Mouse (Mus musculus) MN1 (cell line): Measurements from ENCODE around the gene E130308A19Rik.
"Not testable (repeated sequence)": the region's sequence is repeated elsewhere in the genome, so short reads cannot be mapped to it uniquely, and the experiment has no call there.

Source experiments
- DNase-seq: peaks from one replicate; pipeline ENCODE4 v3.0.0-alpha.2; 2016; ENCODE audit warnings: low spot score

The E130308A19Rik gene

GRCm38 (mm10) chr4:59785412-59785811 is 159.4 kb downstream of the E130308A19Rik start:
- no peak for DNase-seq

DNA sequence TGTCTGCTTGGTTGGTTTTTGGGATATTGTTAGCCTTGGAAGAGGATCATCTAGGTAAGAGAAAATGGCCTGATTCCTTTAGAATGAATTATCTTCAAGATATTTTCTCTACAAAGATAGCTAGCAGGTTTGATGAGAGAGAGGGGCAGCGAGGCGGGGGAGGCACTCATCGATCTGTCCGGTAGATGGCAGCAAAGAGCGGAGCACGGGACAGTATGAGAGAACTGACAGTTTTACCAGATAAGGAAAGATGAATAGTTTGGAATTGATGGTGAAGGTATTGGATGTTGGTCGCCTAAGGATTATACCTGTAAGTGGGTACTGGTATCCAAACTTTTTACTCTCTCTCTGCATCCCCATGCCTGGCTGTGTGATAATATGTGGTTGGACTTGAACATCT is 160.7 kb downstream of the E130308A19Rik start:
- peak; percentile 56 for DNase-seq

GRCm38 (mm10) chr4:59787126-59787525 is 161.1 kb downstream of the E130308A19Rik start:
- no peak for DNase-seq

DNA sequence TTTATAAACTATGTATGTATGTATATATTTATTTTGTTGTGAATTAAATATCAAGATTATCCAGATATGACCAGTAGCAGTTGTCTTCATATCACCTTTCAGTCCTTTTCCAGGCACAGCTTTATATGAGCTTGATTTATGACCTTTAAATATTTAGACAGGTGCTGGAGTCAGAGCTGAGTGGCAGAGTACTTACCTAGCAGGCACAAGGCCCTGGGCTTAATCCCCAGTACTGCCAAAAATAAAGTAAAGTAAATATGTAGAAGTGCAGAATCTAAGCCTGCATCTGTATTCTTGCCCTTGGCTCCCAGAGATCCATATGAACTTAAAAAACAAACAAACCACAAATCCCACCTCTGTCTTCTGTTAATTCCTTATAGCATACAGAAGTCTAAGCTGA is 163.0 kb downstream of the E130308A19Rik start:
- no peak for DNase-seq

DNA sequence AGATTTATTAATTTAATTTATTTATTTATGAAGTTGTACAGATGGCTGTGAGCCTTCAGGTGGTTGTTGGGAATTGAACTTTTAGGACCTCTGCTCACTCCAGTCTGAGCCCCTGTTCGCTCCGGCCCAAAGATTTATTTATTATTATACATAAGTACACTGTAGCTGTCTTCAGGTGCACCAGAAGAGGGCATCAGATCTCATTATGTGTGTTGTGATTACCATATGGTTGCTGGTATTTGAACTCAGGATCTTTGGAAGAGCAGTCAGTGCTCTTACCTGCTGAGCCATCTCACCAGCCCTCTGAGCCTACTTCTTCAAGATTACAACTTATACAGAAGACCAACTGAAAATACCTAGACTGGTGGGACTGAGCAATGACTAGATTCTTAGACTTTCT is 167.6 kb downstream of the E130308A19Rik start:
- DNase-seq, result not testable (repeated sequence)

DNA sequence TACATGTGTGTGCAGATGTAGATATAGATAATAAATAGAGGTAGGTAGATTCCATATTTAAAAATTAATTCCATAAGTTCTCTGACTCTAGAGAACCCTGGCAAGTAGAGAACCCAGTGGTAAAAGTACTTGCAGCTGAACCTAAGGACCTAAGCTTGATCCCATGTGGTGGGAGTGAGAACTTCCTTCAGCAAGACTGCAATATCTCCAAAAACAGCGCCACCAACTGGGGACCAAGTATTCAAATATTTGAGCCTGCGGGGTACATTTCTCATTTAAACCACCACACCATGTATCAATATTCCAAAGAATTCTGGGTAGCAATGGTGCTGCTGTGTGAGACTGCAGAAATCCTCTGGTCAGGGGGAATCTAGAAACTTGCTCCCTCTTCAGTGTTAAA is 168.1 kb downstream of the E130308A19Rik start:
- no peak for DNase-seq

DNA sequence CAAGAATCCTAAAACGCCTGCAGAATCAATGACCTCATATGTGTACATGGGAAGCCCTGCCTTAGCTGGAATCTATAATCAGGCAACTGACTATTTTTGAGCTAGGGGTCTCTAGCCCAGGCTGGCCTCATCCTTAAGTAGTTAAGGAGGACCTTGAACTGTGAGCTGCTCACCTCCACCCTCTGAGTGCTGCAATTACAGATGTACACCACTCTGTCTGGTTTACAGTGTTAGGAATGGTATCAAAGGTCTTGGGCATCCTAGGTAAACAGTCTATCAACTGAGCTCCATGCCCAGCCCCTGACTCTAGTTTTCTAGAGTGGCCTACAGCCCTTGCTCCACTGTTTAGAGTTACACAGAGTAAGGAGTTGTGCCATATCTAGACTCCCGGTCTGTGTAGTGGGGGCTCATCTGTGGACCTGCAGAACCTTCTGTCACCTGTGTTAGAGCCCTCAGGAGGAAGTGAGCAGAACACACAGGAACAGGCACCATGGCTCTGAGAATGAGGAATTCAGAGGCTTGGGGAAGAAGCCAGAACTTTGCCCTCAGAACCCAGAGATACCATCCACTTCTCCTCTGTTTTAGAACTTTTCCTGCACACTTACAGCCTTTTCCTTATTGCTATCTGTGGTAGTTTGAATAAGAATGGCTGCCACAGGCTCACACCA is 169.9 kb downstream of the E130308A19Rik start:
- no peak for DNase-seq

DNA sequence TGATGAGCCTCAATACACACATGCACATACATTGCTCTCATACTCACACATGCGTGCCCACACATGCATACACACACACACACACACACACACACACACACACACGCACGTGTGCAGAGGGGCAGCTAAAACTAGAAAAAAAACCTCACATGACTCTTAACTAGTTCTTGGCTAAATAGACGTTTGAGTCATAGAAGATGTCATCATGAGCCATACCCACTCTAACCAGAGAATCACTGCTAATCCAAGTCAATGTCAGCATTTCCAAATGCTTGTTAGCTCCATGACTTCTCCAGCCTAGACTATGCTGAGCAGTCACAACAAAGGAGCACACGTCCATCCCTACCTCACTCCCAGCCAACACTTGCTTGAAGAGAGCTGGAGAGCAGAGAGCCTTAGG is 174.2 kb downstream of the E130308A19Rik start:
- no peak for DNase-seq

DNA sequence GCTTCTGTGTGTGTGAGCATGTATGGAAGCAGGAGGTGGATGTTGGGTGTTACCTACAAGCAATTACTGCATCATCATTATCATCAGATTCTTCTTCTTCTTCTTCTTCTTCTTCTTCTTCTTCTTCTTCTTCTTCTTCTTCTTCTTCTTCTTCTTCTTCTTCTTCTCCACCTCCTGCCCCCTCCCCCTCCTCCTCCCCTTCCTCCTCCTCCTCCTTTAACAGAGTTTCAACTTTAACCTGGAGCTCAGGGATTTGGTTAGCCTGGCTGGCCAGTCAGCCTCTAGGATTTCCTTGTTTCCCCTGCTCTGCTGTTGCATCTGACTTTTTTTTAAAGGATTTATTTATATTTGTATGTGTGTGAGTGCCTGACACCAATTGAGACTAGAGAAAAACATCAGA is 175.5 kb downstream of the E130308A19Rik start, which contains the start of gene Inip:
TSS of gene Inip (minus strand) at position 101 of the 400 bp plus-strand sequence.
- DNase-seq, result no peak

GRCm38 (mm10) chr4:59802107-59802506 is 176.1 kb downstream of the E130308A19Rik start:
- DNase-seq, result no peak

GRCm38 (mm10) chr4:59802792-59803191 is 176.8 kb downstream of the E130308A19Rik start:
- DNase-seq, result no peak

DNA sequence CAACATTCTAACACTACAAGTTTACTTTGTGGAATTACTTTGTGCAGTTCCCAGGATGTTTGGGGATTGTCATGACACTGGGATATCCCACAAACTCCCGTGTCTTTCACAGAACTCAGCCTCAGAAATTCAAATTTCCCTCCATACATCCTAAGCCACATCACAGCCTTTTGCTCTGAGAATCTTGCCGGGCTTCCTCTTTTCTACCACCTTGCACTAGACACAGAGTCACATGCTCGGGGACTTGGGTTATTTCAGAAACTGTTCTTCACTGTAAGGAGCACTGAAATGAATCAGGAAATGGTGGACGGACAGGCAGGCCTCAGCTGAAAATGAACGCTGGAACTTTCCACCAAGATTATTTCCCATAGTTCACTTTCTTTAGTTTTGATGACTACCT is 177.3 kb downstream of the E130308A19Rik start:
- DNase-seq, result no peak

GRCm38 (mm10) chr4:59804754-59805153 is 178.7 kb downstream of the E130308A19Rik start:
- no peak for DNase-seq

GRCm38 (mm10) chr4:59805181-59805967 is 179.4 kb downstream of the E130308A19Rik start, which contains the start of gene Snx30:
Snx30 (plus strand) TSS chr4:59805840.
- peak; percentile 87 for DNase-seq

DNA sequence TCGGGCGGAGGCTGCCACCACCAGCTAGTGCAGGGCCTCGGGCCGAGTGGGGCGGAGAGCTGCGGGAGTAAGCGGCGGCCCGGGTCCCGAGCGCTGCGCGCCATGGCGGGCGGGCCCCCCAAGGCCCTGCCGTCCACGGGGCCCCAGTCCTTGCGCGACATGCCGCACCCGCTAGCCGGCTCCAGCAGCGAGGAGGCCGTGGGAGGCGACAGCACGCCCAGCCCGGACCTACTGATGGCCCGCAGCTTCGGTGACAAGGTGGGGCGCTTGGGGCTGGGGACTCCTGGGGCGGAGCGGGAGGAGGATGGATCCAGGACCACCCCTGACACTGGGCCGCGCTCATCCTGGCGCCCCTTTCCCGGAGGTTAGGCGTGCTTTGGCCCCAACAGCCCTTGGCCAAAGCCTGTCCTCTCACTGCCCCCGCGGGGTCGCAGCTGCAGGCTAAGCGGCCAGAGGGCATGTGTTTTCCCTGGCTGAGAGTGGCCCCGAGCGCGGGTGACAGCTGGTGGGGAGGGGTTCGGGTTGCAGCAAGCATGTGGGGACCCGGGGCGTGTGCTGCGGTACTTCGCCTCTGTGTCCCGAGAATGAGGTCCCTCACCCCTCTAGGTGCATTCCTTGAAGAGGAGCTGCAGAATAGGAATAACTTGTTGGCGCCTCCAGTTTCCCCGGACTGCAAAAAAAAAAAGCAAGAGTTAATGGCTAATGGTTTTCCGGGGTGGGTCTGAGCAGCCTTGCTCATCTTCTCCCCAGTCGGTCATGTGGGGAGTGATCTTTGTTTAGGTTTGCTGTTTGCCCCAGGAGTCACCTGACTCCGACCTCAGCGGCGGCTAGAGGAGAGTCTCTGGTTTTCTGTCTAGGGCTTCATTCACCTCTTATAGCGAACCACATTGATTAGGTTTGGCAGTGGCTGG is 180.2 kb downstream of the E130308A19Rik start:
- peak; percentile 51 for DNase-seq

GRCm38 (mm10) chr4:59806879-59807195 is 180.8 kb downstream of the E130308A19Rik start:
- DNase-seq, result peak; percentile 10

GRCm38 (mm10) chr4:59807521-59807920 is 181.5 kb downstream of the E130308A19Rik start:
- no peak for DNase-seq

DNA sequence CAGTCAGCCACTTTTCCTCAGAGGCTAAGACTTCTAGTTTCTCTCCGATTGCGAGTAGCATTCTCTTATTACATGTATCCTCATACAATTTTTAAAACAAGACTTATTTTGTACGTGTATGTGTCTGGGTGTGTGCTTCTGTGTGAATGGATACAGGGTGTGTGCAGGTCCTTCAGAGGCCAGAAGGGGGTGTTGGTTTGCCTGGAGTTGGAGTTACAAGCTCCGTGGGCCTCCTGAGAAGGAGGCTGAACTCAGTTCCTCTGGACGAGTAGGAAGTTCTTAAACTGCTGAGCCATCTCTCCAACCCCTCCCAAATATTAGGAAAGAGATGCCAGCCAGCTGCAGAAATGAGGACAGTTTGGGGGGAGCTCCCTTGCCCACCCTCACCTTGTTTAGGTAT is 182.4 kb downstream of the E130308A19Rik start:
- DNase-seq, result no peak
